ENCODE assay signal across 11 mouse cellular contexts in the genomic region with DNA sequence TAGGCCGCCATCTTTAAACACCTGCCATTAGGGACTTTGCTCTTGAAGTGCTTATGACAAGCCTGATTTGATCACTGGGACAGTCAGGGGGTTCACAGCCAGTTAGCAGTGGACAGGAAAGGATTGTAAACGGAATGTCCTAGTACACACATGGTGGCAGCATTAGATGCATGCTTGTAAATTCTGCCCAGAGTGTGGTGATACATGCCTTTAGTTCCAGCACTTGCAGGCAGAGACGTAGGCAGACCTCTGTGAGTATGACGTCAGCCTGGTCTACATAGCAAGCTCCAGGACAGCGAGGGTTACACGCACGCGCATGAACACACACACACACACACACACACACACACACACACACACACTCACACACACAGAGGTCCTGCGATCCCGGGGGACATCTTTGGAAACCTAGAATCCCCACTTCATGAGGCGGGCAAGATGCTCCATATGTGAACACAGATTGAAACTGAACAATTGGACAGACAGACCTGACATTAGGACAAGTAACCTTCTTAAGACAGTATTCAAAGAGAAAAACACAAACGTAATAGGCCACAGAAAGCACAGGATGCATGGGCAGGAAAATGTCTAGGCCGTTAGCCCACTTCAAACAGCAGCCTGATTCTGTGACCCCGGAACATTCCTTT. TPM values are rescaled to one million over a fixed set of nuclear protein-coding genes. Genes with fewer than 3 reads are reported as not detected.
A peak's percentile ranks its signal among the peaks of the same experiment; 100 is the strongest.
DNase-seq lines count a peak whose midpoint lies in the region; ATAC-seq lines count a peak whose summit lies in the region.
"Had no signal": no experiment of that assay in that cellular context is flagged by ENCODE, and none has a peak within 500 bp of the region (broad histone marks: within the 10 kb centered on the region; RNA-seq: fewer than 3 reads in every experiment).

No protein-coding gene starts in this region.

- H3K4me1 ChIP-seq in heart, embryonic 16.5 days (ENCODE audit: control insufficient read depth, insufficient read depth, low read length) = peaks cover 36% of the 10 kb centered on the region
- H3K4me1 ChIP-seq in hindbrain, embryonic 10.5 days (replicated peaks) = peaks cover 51% of the 10 kb centered on the region

- 79% methylated on average over 14 of the region's 14 CpGs for WGBS in heart, embryonic 16.5 days
- 88% methylated on average over 14 of the region's 14 CpGs for WGBS in hindbrain, embryonic 10.5 days

- no peak overlapping the region for H3K4me2 ChIP-seq in heart, embryonic 16.5 days (ENCODE audit: low read depth, low read length)
- H3K4me2 ChIP-seq: embryonic facial prominence, embryonic 12.5 days had no signal

- peak overlapping the region; percentile 33; the same call in 1 of the 2 replicates for H3K27ac ChIP-seq in heart, embryonic 16.5 days (ENCODE audit: low read length)
- no peak overlapping the region for H3K27ac ChIP-seq in hindbrain, embryonic 10.5 days
- H3K27ac ChIP-seq: embryonic facial prominence, embryonic 12.5 days; midbrain, embryonic 15.5 days had no signal

- ATAC-seq in heart, embryonic 16.5 days (replicated peaks; ENCODE audit: extremely low read depth, insufficient read depth, low FRiP score) = no peak
- ATAC-seq in inflammation-experienced regulatory T-cells, adult 6 months = peak; percentile 23
- ATAC-seq: midbrain, embryonic 15.5 days had no signal

- H3K36me3 ChIP-seq in heart, embryonic 16.5 days (ENCODE audit: control insufficient read depth, insufficient read depth) = no peaks in the 10 kb centered on the region
- H3K36me3 ChIP-seq in hindbrain, embryonic 10.5 days = 0 out of 2 replicates have a peak, but pooled peaks cover under 1% of the 10 kb centered on the region
- H3K36me3 ChIP-seq: embryonic facial prominence, embryonic 12.5 days; midbrain, embryonic 15.5 days had no signal

- no peaks in the 10 kb centered on the region for H3K27me3 ChIP-seq in heart, embryonic 16.5 days (ENCODE audit: control insufficient read depth, insufficient read depth, low read length)
- no peaks in the 10 kb centered on the region for H3K27me3 ChIP-seq in hindbrain, embryonic 10.5 days (ENCODE audit: insufficient read depth, poor library complexity, severe bottlenecking)
- H3K27me3 ChIP-seq: embryonic facial prominence, embryonic 12.5 days; midbrain, embryonic 15.5 days had no signal

- H3K4me3 ChIP-seq in heart, embryonic 16.5 days (ENCODE audit: low read length) = no peak overlapping the region
- H3K4me3 ChIP-seq in hindbrain, embryonic 10.5 days = no peak overlapping the region
- H3K4me3 ChIP-seq: embryonic facial prominence, embryonic 12.5 days; midbrain, embryonic 15.5 days had no signal

- no peaks in the 10 kb centered on the region for H3K9me3 ChIP-seq in heart, embryonic 16.5 days (replicated peaks; ENCODE audit: control insufficient read depth, low read length)
- no peaks in the 10 kb centered on the region for H3K9me3 ChIP-seq in hindbrain, embryonic 10.5 days
- H3K9me3 ChIP-seq: embryonic facial prominence, embryonic 12.5 days; midbrain, embryonic 15.5 days had no signal

- DNase-seq in heart, adult 8-10 months (ENCODE audit: low spot score) = no peak
- peak; percentile 43 for DNase-seq in thymus, postnatal 14 days
- DNase-seq in thymus, postnatal 4 days = no peak
- no peak for DNase-seq in urinary bladder, postnatal 36 days (ENCODE audit: low spot score in 2 of 2)
- DNase-seq in hindbrain, embryonic 10.5 days (ENCODE audit: low spot score) = no peak
- no peak for DNase-seq in ovary, adult 18-20 months (ENCODE audit: low spot score)
- DNase-seq: cerebellum, adult 8-10 months had no signal

- H3K9ac ChIP-seq in heart, embryonic 16.5 days (ENCODE audit: low read length) = no peak overlapping the region
- H3K9ac ChIP-seq: embryonic facial prominence, embryonic 12.5 days; midbrain, embryonic 15.5 days had no signal

RNA-seq across cellular contexts. Expression of a gene that starts 1.4 kb away (rescaled TPM):
- polyA plus RNA-seq in heart, embryonic 16.5 days (2015; fragmentation: Nextera tagmentation; extraction: Ambion mirVana) = 41.7 and 58.2 TPM in 2 replicates
- total RNA-seq in heart, adult 8-10 months (2022) = 10 to 100 TPM; 44.0 to 52.5 (median 48.5) TPM
- 10 to 100 TPM in 1 of 3 experiments, 1 to 10 TPM in 2; 3.4 to 10.4 (median 9.2) TPM for polyA plus RNA-seq in inflammation-experienced regulatory T-cells, adult 6 months (2017; shearing (Covaris generic))
- polyA plus RNA-seq in hindbrain, embryonic 10.5 days (2016; fragmentation: Nextera tagmentation; extraction: Ambion mirVana) = 77.0 and 77.1 TPM in 2 replicates

RNA-seq across cellular contexts. Expression of a gene that starts 19.6 kb away (rescaled TPM):
- 82.1 and 92.8 TPM in 2 replicates for polyA plus RNA-seq in heart, embryonic 16.5 days (2015; fragmentation: Nextera tagmentation; extraction: Ambion mirVana)
- 100 to 1,000 TPM; 197 to 243 (median 216) TPM for total RNA-seq in heart, adult 8-10 months (2022)
- 10 to 100 TPM; 50.3 to 61.4 (median 50.9) TPM for polyA plus RNA-seq in inflammation-experienced regulatory T-cells, adult 6 months (2017; shearing (Covaris generic))
- polyA plus RNA-seq in hindbrain, embryonic 10.5 days (2016; fragmentation: Nextera tagmentation; extraction: Ambion mirVana) = 93.2 and 97.8 TPM in 2 replicates

RNA-seq across cellular contexts. Expression of a gene that starts 35.7 kb away (rescaled TPM):
- polyA plus RNA-seq in heart, embryonic 16.5 days (2015; fragmentation: Nextera tagmentation; extraction: Ambion mirVana) = 50.7 and 103 TPM in 2 replicates
- total RNA-seq in heart, adult 8-10 months (2022) = 100 to 1,000 TPM; 119 to 132 (median 122) TPM
- polyA plus RNA-seq in inflammation-experienced regulatory T-cells, adult 6 months (2017; shearing (Covaris generic)) = 10 to 100 TPM; 11.7 to 16.3 (median 13.2) TPM
- polyA plus RNA-seq in hindbrain, embryonic 10.5 days (2016; fragmentation: Nextera tagmentation; extraction: Ambion mirVana) = 169 and 180 TPM in 2 replicates

RNA-seq across cellular contexts. Expression of a gene that starts 43.5 kb away (rescaled TPM):
- 29.0 and 33.4 TPM in 2 replicates for polyA plus RNA-seq in heart, embryonic 16.5 days (2015; fragmentation: Nextera tagmentation; extraction: Ambion mirVana)
- 1 to 10 TPM; 3.8 to 6.0 (median 5.4) TPM for total RNA-seq in heart, adult 8-10 months (2022)
- 100 to 1,000 TPM; 190 to 248 (median 240) TPM for polyA plus RNA-seq in inflammation-experienced regulatory T-cells, adult 6 months (2017; shearing (Covaris generic))
- polyA plus RNA-seq in hindbrain, embryonic 10.5 days (2016; fragmentation: Nextera tagmentation; extraction: Ambion mirVana) = 68.8 and 77.2 TPM in 2 replicates

RNA-seq across cellular contexts. Expression of a gene that starts 43.7 kb away (rescaled TPM):
- polyA plus RNA-seq in heart, embryonic 16.5 days (2015; fragmentation: Nextera tagmentation; extraction: Ambion mirVana) = 11.2 and 13.2 TPM in 2 replicates
- 1 to 10 TPM; 2.2 to 5.3 (median 3.6) TPM for total RNA-seq in heart, adult 8-10 months (2022)
- polyA plus RNA-seq in inflammation-experienced regulatory T-cells, adult 6 months (2017; shearing (Covaris generic)) = 100 to 1,000 TPM in 2 of 3 experiments, 10 to 100 TPM in 1; 71.4 to 109 (median 107) TPM
- polyA plus RNA-seq in hindbrain, embryonic 10.5 days (2016; fragmentation: Nextera tagmentation; extraction: Ambion mirVana) = 13.7 and 18.7 TPM in 2 replicates
